Mouse (Mus musculus) kidney, adult 2 months (tissue): ENCODE results near the gene Krtap5-2. TPM values are rescaled to one million over a fixed set of nuclear protein-coding genes. Genes with fewer than 3 reads are reported as not detected.
"Not testable (repeated sequence)": the region's sequence is repeated elsewhere in the genome, so short reads cannot be mapped to it uniquely, and the experiment has no call there.

Source experiments
- DNase-seq: peaks from one replicate; pipeline ENCODE4 v3.0.0; 2021
- H3K27ac ChIP-seq: fragments of 200-500 bp; 2 replicates; pipeline ENCODE4 v1.5.1; 2012; ENCODE audit warnings: low read depth, low read length, control low read depth, inconsistent platforms; ENCODE audit not compliant: insufficient read depth
- H3K27me3 ChIP-seq: fragments of 200-500 bp; replicated peaks from 2 replicates; pipeline ENCODE4 v1.6.1; 2012; ENCODE audit warnings: mild to moderate bottlenecking, moderate library complexity, low read length, inconsistent platforms; ENCODE audit not compliant: control insufficient read depth, insufficient read depth
- H3K36me3 ChIP-seq: fragments of 200-500 bp; 2 replicates; pipeline ENCODE4 v1.6.1; 2012; ENCODE audit warnings: mild to moderate bottlenecking, moderate library complexity, low read length, inconsistent platforms; ENCODE audit not compliant: control insufficient read depth, insufficient read depth
- H3K4me1 ChIP-seq: fragments of 200-500 bp; 2 replicates; pipeline ENCODE4 v1.6.1; 2011; ENCODE audit warnings: low read length; ENCODE audit not compliant: control insufficient read depth, insufficient read depth
- H3K4me3 ChIP-seq: fragments of 200-500 bp; 2 replicates; pipeline ENCODE4 v1.5.1; 2011; ENCODE audit warnings: mild to moderate bottlenecking, low read depth, low read length, control low read depth; ENCODE audit not compliant: insufficient read depth
- CTCF ChIP-seq: fragments of 200-500 bp; conservative IDR thresholded peaks from 2 replicates; pipeline ENCODE4 v1.5.1; 2011; ENCODE audit warnings: low read depth, mild to moderate bottlenecking, control low read depth, low read length, moderate library complexity, mixed read lengths; ENCODE audit not compliant: insufficient read depth, insufficient read length
- POLR2A ChIP-seq: fragments of 200-500 bp; IDR thresholded peaks from one replicate; pipeline ENCODE4 v1.6.1; 2011; ENCODE audit warnings: low read depth, low read length, control low read depth
- whole genome bisulfite sequencing: fragments of 180-500 bp; shearing (Covaris S2); methylation state at CpG from one replicate; pipeline ENCODE4 v1.1.7; 2018; 5-methylcytosine and 5-hydroxymethylcytosine counted together
- polyA plus RNA-seq: library from polyadenylated mRNA; depleted of rRNA; stranded (reverse); fragments of >200 nt; gene quantifications from 2 replicates; pipeline ENCODE4 v1.2.3, GENCODE M21; 2012

The Krtap5-2 gene
- polyA plus RNA-seq, 1 experiment = not detected

DNA sequence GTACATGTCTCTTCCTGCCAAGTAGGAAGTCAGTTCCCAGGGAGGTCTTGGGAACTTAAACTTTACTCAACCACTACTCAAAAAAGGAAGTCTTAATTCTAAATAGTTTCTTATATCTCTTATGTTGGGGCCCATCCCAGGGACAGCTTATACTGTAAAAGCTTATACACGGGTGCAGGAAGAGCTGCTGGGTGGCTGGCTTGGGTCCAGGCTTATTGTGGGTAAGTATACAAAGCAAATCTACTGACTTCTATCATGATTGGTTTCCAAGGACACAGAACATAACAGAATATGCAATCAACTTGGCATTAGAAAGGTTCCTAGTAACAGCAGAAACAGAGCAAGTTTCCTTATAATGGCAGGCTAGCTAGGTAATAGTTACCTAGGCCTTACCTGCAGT is 20.5 kb downstream of the Krtap5-2 start:
- 64% methylated on average over 1 of the region's 1 CpGs for WGBS
- TF ChIP-seq POLR2A = no peak
- no peak for TF ChIP-seq CTCF
- H3K4me3 ChIP-seq = no peak overlapping the region

DNA sequence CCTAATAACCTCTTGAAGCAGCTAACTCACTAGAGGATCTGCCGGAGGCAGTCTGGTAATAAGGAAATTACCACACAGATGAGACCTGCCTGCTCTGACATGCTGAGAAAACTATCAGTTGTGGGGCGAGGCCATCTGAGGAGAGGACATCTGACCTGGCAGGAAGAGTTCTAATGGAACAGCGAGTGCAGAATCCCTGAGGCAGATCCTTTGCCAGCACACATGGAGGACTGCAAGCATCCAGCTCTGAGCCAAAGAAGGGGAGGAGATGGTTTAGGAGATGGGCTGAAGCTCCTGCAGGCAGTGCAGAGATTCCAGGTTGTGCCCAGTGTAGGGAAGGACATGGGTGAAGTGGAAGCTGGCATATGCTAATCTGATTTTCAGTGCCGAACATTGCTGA is 23.6 kb downstream of the Krtap5-2 start:
- no peak for TF ChIP-seq POLR2A
- no peak for TF ChIP-seq CTCF
- WGBS = 76% methylated on average over 4 of the region's 4 CpGs

More for the DNA sequence above, 20.5 kb downstream of the Krtap5-2 start:
- Histone ChIP-seq H3K27ac (no peak overlapping the region), H3K27me3 (no peaks in the 10 kb centered on the region), H3K4me1 (no peaks in the 10 kb centered on the region), H3K36me3 (no peaks in the 10 kb centered on the region)
- no peak for DNase-seq

GRCm38 (mm10) chr7:142148633-142149032 is 27.2 kb downstream of the Krtap5-2 start:
- no peak overlapping the region for H3K4me3 ChIP-seq
- TF ChIP-seq POLR2A = no peak
- no peak for TF ChIP-seq CTCF
- no peaks in the 10 kb centered on the region for H3K4me1 ChIP-seq
- H3K27me3 ChIP-seq = no peaks in the 10 kb centered on the region
- H3K36me3 ChIP-seq = no peaks in the 10 kb centered on the region
- H3K27ac ChIP-seq = no peak overlapping the region
- no peak for DNase-seq

More for the DNA sequence above, 23.6 kb downstream of the Krtap5-2 start:
- H3K27me3 ChIP-seq = no peaks in the 10 kb centered on the region
- DNase-seq = no peak
- no peak overlapping the region for H3K27ac ChIP-seq
- no peak overlapping the region for H3K4me3 ChIP-seq
- no peaks in the 10 kb centered on the region for H3K36me3 ChIP-seq
- no peaks in the 10 kb centered on the region for H3K4me1 ChIP-seq

DNA sequence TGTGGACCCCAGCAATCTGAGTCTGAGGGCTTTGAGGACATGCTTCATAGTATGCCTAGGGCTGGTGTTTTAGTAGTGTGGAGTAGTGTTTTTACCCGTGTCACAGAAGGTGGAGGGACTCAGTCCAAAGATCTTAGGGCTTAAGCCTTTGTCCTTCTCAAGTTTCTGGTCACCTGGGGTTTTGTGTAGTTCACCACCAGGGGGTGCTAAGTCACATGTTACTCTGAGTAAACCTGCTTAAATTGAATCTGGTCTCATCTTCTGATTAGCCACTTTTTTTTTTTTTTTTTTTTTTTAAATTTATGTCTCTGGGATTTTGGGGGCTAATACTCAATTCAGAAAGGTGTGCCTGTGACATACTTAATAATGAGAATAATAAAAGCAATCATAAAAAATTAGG is 29.8 kb downstream of the Krtap5-2 start:
- no peaks in the 10 kb centered on the region for H3K4me1 ChIP-seq
- TF ChIP-seq POLR2A (no peak), CTCF (peak; percentile 25; the same call in 1 of the 2 replicates)
- no peak overlapping the region for H3K4me3 ChIP-seq
- no peak overlapping the region for H3K27ac ChIP-seq
- no peaks in the 10 kb centered on the region for H3K27me3 ChIP-seq
- WGBS = 3% methylated on average over 1 of the region's 1 CpGs
- H3K36me3 ChIP-seq = no peaks in the 10 kb centered on the region
- DNase-seq = peak; percentile 70

DNA sequence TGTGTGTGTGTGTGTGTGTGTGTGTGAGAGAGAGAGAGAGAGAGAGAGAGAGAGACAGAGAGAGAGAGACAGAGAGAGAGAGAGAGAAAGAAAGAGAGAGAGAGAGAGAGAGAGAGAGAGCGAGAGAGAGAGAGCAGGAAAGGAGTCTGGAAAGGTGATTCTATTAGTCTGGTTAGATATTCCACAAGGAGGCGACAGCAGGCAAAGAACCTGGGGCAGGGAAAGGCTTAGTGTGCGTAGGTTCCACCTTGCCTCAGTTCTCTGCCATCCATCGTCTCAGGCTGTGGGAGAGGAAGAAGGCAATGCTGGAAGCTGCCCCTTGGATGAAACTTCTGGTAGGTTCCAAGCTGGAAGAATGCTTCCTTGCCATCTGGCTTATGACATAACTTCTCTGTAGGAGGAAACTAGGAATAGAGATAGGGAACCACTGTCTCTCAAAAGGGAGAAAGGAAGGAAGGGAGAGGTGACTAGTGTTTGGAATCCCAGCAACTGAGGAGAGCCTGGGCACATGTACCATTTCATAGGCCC is 30.3 kb downstream of the Krtap5-2 start:
- TF ChIP-seq POLR2A (no peak), CTCF (no peak)
- Histone ChIP-seq H3K27ac (no peak overlapping the region), H3K27me3 (no peaks in the 10 kb centered on the region), H3K4me3 (no peak overlapping the region), H3K4me1 (no peaks in the 10 kb centered on the region), H3K36me3 (no peaks in the 10 kb centered on the region)
- no peak for DNase-seq
- 51% methylated on average over 4 of the region's 4 CpGs for whole genome bisulfite sequencing

DNA sequence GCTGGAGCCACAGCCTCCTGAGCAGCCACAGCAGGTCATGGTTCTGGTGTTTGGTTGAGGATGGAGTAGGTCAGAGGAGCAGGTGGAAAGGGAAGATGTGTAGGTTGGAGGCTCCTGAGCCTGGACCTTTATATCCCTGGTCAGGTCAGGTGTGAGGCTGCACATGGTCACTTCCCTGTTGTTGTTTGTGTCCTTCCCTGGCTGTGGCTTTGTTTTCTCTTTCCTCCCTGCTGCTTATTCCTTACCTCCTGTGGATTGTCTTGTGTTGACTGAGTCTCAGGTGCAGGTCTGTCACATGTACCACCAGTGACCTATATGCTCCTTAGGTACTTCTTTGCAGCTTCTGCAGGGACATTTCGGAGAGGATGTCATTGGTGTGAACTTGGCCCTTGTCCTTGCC is 31.3 kb downstream of the Krtap5-2 start, which contains the start of gene Gm45337:
Gm45337 (minus strand) TSS at position 101 of the 400 bp plus-strand sequence.
- 76% methylated on average over 1 of the region's 1 CpGs for WGBS
- H3K36me3 ChIP-seq = no peaks in the 10 kb centered on the region
- no peak within 1 kb of the TSS for H3K4me3 ChIP-seq
- no peak for TF ChIP-seq POLR2A
- no peak for TF ChIP-seq CTCF
- no peaks in the 10 kb centered on the region for H3K27me3 ChIP-seq
- no peak within 1 kb of the TSS for H3K27ac ChIP-seq
- DNase-seq = no peak
- no peaks in the 10 kb centered on the region for H3K4me1 ChIP-seq

DNA sequence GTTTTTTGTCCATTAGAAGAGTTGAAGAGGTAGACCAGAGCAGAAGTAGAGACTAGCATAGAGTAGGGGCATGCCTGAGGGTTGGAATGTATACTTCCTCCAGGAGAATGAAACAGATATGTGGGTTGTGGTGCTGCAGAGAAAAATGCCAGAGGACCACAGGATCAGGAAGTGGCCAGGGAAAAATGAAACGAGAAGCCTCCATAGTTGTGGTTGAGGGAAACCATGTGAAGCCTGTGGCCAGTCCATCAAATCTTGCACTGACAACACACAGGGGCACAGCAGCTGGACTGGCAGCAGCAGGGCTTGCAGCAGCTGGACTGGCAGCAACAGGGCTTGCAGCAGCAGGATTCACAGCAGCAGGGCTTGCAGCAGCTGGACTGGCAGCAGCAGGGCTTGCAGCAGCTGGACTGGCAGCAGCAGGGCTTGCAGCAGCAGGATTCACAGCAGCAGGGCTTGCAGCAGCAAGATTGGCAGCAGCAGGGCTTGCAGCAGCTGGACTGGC is 32.2 kb downstream of the Krtap5-2 start:
- not testable (repeated sequence) for H3K4me1 ChIP-seq, H3K4me3 ChIP-seq, H3K36me3 ChIP-seq, DNase-seq, H3K27me3 ChIP-seq, H3K27ac ChIP-seq
- 19% methylated on average over 1 of the region's 1 CpGs for WGBS

GRCm38 (mm10) chr7:142140696-142141095 is 35.1 kb downstream of the Krtap5-2 start:
- TF ChIP-seq CTCF (no peak), POLR2A (no peak)
- Histone ChIP-seq H3K4me3 (no peak overlapping the region), H3K27ac (no peak overlapping the region), H3K4me1 (no peaks in the 10 kb centered on the region), H3K27me3 (no peaks in the 10 kb centered on the region), H3K36me3 (no peaks in the 10 kb centered on the region)
- 3% methylated on average over 1 of the region's 1 CpGs for WGBS
- no peak for DNase-seq

GRCm38 (mm10) chr7:142135934-142136333 is 39.9 kb downstream of the Krtap5-2 start, which contains the start of gene Gm39115:
Gm39115 (minus strand) TSS chr7:142136034.
- not testable (repeated sequence) for H3K4me1 ChIP-seq, H3K27me3 ChIP-seq, DNase-seq, H3K36me3 ChIP-seq, H3K4me3 ChIP-seq, H3K27ac ChIP-seq
- 34% methylated on average over 2 of the region's 2 CpGs for WGBS
